Mouse (Mus musculus) forebrain, embryonic 15.5 days (tissue): ENCODE data around the gene Atp5d. TPM values are rescaled to one million over a fixed set of nuclear protein-coding genes. Genes with fewer than 3 reads are reported as not detected.
A peak's percentile ranks its signal among the peaks of the same experiment; 100 is the strongest.

Experiments used
- ATAC-seq: fragments of 200-750 bp; cut with Nextera tagmentation; replicated peaks from 2 replicates; pipeline ENCODE4 v1.8.0; 2017; ENCODE audit warnings: mild to moderate bottlenecking, moderate TSS enrichment, moderate library complexity
- H3K27ac ChIP-seq: fragments of 300-500 bp; sonication (generic); replicated peaks from 2 replicates; pipeline ENCODE4 v1.5.1; 2015; ENCODE audit warnings: mild to moderate bottlenecking, inconsistent platforms
- H3K27me3 ChIP-seq: fragments of 300-500 bp; sonication (generic); 2 replicates; pipeline ENCODE4 v1.6.1; 2015; ENCODE audit warnings: inconsistent platforms
- H3K36me3 ChIP-seq: fragments of 300-500 bp; sonication (generic); 2 replicates; pipeline ENCODE4 v1.6.1; 2015; ENCODE audit warnings: mild to moderate bottlenecking, inconsistent platforms
- H3K4me1 ChIP-seq: fragments of 300-500 bp; sonication (generic); 2 replicates; pipeline ENCODE4 v1.6.1; 2015; ENCODE audit warnings: inconsistent platforms
- H3K4me2 ChIP-seq: fragments of 300-500 bp; sonication (generic); replicated peaks from 2 replicates; pipeline ENCODE4 v1.6.1; 2015; ENCODE audit warnings: mild to moderate bottlenecking, inconsistent platforms
- H3K4me3 ChIP-seq: fragments of 300-500 bp; sonication (generic); 2 replicates; pipeline ENCODE4 v1.5.1; 2015; ENCODE audit warnings: mild to moderate bottlenecking, inconsistent platforms
- H3K9ac ChIP-seq: fragments of 300-500 bp; sonication (generic); replicated peaks from 2 replicates; pipeline ENCODE4 v1.6.1; 2015; ENCODE audit warnings: mild to moderate bottlenecking, inconsistent platforms
- H3K9me3 ChIP-seq: fragments of 300-500 bp; sonication (generic); 2 replicates; pipeline ENCODE4 v1.6.1; 2016; ENCODE audit warnings: inconsistent platforms
- WGBS: fragments of 180-500 bp; shearing (Covaris S2); methylation state at CpG from one replicate; pipeline ENCODE4 v1.1.7; 2015; ENCODE audit warnings: mixed read lengths; 5-methylcytosine and 5-hydroxymethylcytosine counted together
- polyA plus RNA-seq: library from polyadenylated mRNA; unstranded; fragments of >200 nt; fragmentation: Nextera tagmentation; extraction: Ambion mirVana; gene quantifications from 2 replicates; pipeline ENCODE4 v1.2.1, GENCODE M21; 2015

Atp5d gene
- polyA plus RNA-seq, 1 experiment from 2014 or later = 444 TPM

DNA sequence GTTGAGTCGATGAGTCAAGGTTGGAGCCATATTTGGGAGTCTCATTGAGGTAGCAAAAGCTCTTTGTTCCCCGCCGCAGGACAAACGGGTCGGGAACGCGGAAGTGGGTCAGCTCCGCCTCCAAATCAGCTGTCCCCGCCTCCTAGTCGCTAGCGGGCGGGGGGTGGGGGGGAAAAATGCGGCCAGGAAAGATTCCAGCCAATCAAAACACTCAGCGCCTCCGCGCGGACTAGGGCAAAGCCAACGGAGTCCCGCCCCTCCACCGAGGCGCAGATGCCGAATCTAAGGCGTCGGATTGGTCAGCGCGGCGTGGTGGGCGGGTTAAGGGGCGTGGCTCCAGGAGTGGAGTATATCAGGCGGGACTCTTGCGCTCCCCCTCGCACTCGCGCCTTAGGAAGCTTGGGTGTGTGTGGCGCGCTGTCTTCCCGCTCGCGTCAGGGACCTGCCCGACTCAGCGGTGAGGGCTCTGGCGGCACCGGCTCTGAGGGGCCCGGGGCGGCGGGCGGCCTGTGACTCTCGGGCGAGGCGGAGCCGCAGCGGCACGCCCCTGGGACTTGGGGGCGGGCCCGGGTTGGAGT, 29.1 kb downstream of the Atp5d start:
- peak overlapping the region; percentile 100 for H3K9ac ChIP-seq
- no peaks in the 10 kb centered on the region for H3K27me3 ChIP-seq
- no peaks in the 10 kb centered on the region for H3K9me3 ChIP-seq
- ATAC-seq = peak; percentile 91
- peaks cover 26% of the 10 kb centered on the region for H3K36me3 ChIP-seq
- under 1% methylated on average over 52 of the region's 55 CpGs for WGBS
- peak overlapping the region; percentile 100 for H3K27ac ChIP-seq
- peak overlapping the region; percentile 99 for H3K4me3 ChIP-seq
- peak overlapping the region; percentile 67 for H3K4me2 ChIP-seq
- H3K4me1 ChIP-seq = peaks cover 68% of the 10 kb centered on the region

GRCm38 (mm10) chr10:80168038-80168661, 29.7 kb downstream of the Atp5d start:
- H3K9me3 ChIP-seq = no peaks in the 10 kb centered on the region
- H3K4me2 ChIP-seq = peak overlapping the region; percentile 67
- WGBS = under 1% methylated on average over 47 of the region's 48 CpGs
- H3K4me1 ChIP-seq = peaks cover 72% of the 10 kb centered on the region
- H3K4me3 ChIP-seq = peak overlapping the region; percentile 99
- peak overlapping the region; percentile 100 for H3K27ac ChIP-seq
- peak; percentile 25 for ATAC-seq
- peaks cover 26% of the 10 kb centered on the region for H3K36me3 ChIP-seq
- H3K9ac ChIP-seq = peak overlapping the region; percentile 100
- H3K27me3 ChIP-seq = no peaks in the 10 kb centered on the region

GRCm38 (mm10) chr10:80169070-80169469, 30.6 kb downstream of the Atp5d start:
- WGBS = 48% methylated on average over 1 of the region's 1 CpGs
- Histone ChIP-seq H3K27ac (peak overlapping the region; percentile 100), H3K4me3 (peak overlapping the region; percentile 99), H3K4me1 (peaks cover 75% of the 10 kb centered on the region), H3K9ac (peak overlapping the region; percentile 100), H3K4me2 (peak overlapping the region; percentile 67), H3K36me3 (peaks cover 26% of the 10 kb centered on the region), H3K27me3 (no peaks in the 10 kb centered on the region), H3K9me3 (no peaks in the 10 kb centered on the region)
- no peak for ATAC-seq

DNA sequence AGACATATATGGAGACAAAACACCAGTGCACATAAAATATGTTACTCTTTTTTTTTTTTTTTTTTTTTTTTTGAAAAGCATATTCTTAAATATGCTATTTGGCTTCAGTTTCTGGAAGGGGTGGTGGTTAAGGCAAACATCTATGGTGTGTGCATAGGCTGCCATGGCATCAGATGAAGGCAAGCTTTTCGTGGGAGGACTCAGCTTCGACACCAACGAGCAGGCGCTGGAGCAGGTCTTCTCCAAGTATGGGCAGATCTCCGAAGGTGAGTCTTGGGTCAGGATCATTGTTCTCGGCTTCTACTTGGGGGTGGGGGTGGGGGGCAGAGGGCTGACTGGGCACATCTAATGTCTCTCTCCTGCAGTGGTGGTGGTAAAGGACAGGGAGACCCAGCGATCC, 31.2 kb downstream of the Atp5d start:
- Histone ChIP-seq H3K4me1 (peaks cover 69% of the 10 kb centered on the region), H3K27me3 (no peaks in the 10 kb centered on the region), H3K36me3 (peaks cover 26% of the 10 kb centered on the region), H3K27ac (0 out of 2 replicates have a peak overlapping the region, but pooled peaks have one; percentile 6), H3K9me3 (no peaks in the 10 kb centered on the region), H3K9ac (no peak overlapping the region; the same call in 1 of the 2 replicates), H3K4me3 (no peak overlapping the region), H3K4me2 (peak overlapping the region; percentile 67; the same call in 1 of the 2 replicates)
- no peak for ATAC-seq
- 88% methylated on average over 7 of the region's 7 CpGs for WGBS

DNA sequence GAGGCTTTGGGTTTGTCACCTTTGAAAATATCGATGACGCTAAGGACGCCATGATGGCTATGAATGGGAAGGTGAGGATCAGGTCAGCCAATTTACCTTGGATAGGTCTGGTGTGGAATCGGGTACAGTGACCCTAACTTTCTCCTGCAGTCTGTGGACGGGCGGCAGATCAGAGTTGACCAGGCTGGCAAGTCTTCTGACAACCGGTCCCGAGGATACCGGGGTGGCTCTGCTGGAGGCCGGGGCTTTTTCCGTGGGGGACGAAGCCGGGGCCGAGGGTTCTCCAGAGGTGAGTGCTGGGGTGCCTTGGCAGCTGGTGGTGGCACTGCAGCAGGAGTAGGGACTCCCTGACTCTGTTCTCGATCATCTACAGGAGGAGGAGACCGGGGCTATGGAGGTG, 31.6 kb downstream of the Atp5d start:
- WGBS = 97% methylated on average over 16 of the region's 16 CpGs
- no peak overlapping the region for H3K9ac ChIP-seq
- peaks cover 26% of the 10 kb centered on the region for H3K36me3 ChIP-seq
- H3K9me3 ChIP-seq = no peaks in the 10 kb centered on the region
- no peak overlapping the region for H3K4me3 ChIP-seq
- ATAC-seq = no peak
- H3K27ac ChIP-seq = 0 out of 2 replicates have a peak overlapping the region, but pooled peaks have one; percentile 6
- no peak overlapping the region for H3K4me2 ChIP-seq
- no peaks in the 10 kb centered on the region for H3K27me3 ChIP-seq
- H3K4me1 ChIP-seq = peaks cover 65% of the 10 kb centered on the region

GRCm38 (mm10) chr10:80170601-80171021, 32.2 kb downstream of the Atp5d start:
- H3K4me3 ChIP-seq = no peak overlapping the region
- no peak overlapping the region for H3K9ac ChIP-seq
- H3K27me3 ChIP-seq = no peaks in the 10 kb centered on the region
- ATAC-seq = no peak
- WGBS = 94% methylated on average over 19 of the region's 19 CpGs
- H3K4me2 ChIP-seq = no peak overlapping the region
- H3K4me1 ChIP-seq = peaks cover 63% of the 10 kb centered on the region
- H3K27ac ChIP-seq = 0 out of 2 replicates have a peak overlapping the region, but pooled peaks have one; percentile 5
- no peaks in the 10 kb centered on the region for H3K9me3 ChIP-seq
- H3K36me3 ChIP-seq = peaks cover 26% of the 10 kb centered on the region

DNA sequence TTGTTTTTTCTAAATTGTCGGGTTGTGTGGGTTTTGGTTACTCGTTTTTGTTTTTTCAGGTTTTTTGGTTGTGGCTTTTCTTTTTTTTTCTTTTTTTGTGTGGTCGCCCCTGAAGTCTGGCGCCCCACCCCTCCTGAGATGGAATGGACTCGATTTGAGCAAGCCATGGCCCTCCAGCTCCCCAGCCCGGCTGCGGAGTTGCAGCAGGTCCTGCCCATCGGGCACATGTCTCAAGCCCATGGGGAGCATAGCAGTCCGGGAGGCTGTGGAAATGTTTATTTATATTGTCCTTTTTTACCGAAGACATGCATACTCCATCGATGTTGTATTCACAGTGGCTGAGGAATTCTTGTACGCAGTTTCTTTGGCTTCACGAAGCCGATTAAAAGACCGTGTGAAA, 32.8 kb downstream of the Atp5d start:
- peaks cover 26% of the 10 kb centered on the region for H3K36me3 ChIP-seq
- H3K4me1 ChIP-seq = peaks cover 64% of the 10 kb centered on the region
- 92% methylated on average over 15 of the region's 15 CpGs for WGBS
- no peak for ATAC-seq
- peak overlapping the region; percentile 94; the same call in 1 of the 2 replicates for H3K27ac ChIP-seq
- no peaks in the 10 kb centered on the region for H3K9me3 ChIP-seq
- no peak overlapping the region for H3K9ac ChIP-seq
- no peak overlapping the region for H3K4me2 ChIP-seq
- no peak overlapping the region for H3K4me3 ChIP-seq
- no peaks in the 10 kb centered on the region for H3K27me3 ChIP-seq

DNA sequence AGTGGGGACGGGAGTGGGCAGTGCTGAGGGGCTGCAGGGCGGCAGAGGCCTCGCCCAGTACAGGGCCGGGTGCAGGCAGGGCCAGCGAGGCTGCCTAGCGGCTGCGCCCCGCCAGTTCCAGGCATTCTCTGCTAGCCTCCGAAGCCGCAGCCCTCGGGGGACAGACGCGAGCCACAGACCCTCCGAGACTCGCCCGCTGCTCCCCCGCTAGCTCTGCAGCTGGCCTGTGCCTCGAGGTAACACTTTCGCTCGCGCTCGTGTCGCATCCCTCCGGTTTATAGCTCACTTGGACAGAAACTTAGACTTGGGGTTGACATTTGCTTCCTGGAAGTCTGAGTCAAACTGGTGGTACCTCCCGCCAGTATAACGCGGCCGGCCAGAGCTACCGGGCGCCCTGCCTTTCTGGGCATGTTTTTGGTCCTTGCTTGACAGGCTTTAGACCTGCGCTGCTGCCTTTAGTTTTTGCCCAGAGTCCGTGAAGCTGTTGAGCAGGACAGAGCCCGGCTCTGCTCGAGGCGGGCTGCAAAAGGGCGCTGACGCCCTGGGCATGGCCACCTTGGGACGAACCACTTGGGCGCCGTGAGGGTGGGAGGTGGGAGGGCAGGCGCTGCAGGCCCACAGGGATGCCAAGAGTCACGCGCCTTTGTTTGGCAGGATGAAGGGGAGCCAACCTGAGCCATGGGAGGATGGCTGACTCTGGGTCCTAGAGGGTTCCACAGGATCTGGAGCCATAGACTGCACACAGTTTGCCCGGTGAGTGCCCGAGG, 33.5 kb downstream of the Atp5d start:
- Histone ChIP-seq H3K4me3 (peak overlapping the region; percentile 65), H3K4me1 (peaks cover 58% of the 10 kb centered on the region)
- ATAC-seq = no peak

GRCm38 (mm10) chr10:80172527-80173292, 34.3 kb downstream of the Atp5d start, which contains the start of gene 1600002K03Rik:
1600002K03Rik (plus strand) TSS chr10:80172944.
- Histone ChIP-seq H3K4me3 (peak within 1 kb of the TSS; percentile 65), H3K4me2 (peak within 1 kb of the TSS; percentile 71), H3K9ac (peak within 1 kb of the TSS; percentile 67), H3K27me3 (no peaks in the 10 kb centered on the region), H3K36me3 (peaks cover 26% of the 10 kb centered on the region), H3K9me3 (no peaks in the 10 kb centered on the region), H3K4me1 (peaks cover 56% of the 10 kb centered on the region), H3K27ac (peak within 1 kb of the TSS; percentile 94)
- ATAC-seq = peak; percentile 79
- 7% methylated on average over 34 of the region's 35 CpGs for WGBS

More for the DNA sequence above, 33.5 kb downstream of the Atp5d start:
- Histone ChIP-seq H3K27me3 (no peaks in the 10 kb centered on the region), H3K36me3 (peaks cover 26% of the 10 kb centered on the region), H3K27ac (peak overlapping the region; percentile 94), H3K4me2 (peak overlapping the region; percentile 71), H3K9me3 (no peaks in the 10 kb centered on the region), H3K9ac (peak overlapping the region; percentile 67; the same call in 1 of the 2 replicates)
- whole genome bisulfite sequencing = 82% methylated on average over 45 of the region's 45 CpGs

DNA sequence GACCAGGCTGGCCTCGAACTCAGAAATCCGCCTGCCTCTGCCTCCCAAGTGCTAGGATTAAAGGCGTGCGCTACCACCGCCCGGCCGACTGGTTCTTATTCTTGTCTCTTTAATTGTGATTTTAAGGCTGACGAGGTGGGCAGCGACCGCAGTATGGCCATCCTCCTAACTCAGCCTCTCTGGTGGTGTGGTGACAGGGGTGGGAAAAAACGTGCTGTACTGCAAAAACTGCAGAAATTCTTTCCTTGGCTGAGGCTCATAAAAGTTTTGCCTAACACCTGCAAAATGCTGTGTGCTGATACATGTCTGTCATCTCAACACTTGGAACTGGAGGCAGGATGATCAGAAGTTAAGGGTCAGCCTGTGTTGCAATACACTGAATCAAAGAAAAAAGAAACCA, 34.9 kb downstream of the Atp5d start:
- no peak for ATAC-seq

GRCm38 (mm10) chr10:80173955-80174640, 35.7 kb downstream of the Atp5d start:
- Histone ChIP-seq H3K4me2 (no peak overlapping the region), H3K9me3 (no peaks in the 10 kb centered on the region), H3K27me3 (no peaks in the 10 kb centered on the region), H3K9ac (no peak overlapping the region), H3K4me3 (no peak overlapping the region), H3K4me1 (peaks cover 54% of the 10 kb centered on the region), H3K36me3 (peaks cover 26% of the 10 kb centered on the region), H3K27ac (peak overlapping the region; percentile 94; the same call in 1 of the 2 replicates)
- WGBS = 86% methylated on average over 10 of the region's 10 CpGs
- no peak for ATAC-seq

More for the DNA sequence above, 34.9 kb downstream of the Atp5d start:
- Histone ChIP-seq H3K4me3 (peak overlapping the region; percentile 65), H3K9ac (peak overlapping the region; percentile 67), H3K36me3 (peaks cover 26% of the 10 kb centered on the region), H3K4me1 (peaks cover 56% of the 10 kb centered on the region), H3K4me2 (peak overlapping the region; percentile 71), H3K27me3 (no peaks in the 10 kb centered on the region), H3K9me3 (no peaks in the 10 kb centered on the region), H3K27ac (peak overlapping the region; percentile 94)
- WGBS = 8% methylated on average over 11 of the region's 11 CpGs
